Mouse (Mus musculus) kidney, postnatal 0 days (tissue): ENCODE results near the gene Tcp11l2. TPM values are rescaled to one million over a fixed set of nuclear protein-coding genes. Genes with fewer than 3 reads are reported as not detected.

Experiments used
- ATAC-seq: fragments of 200-750 bp; cut with Nextera tagmentation; replicated peaks from 2 replicates; pipeline ENCODE4 v1.8.0; 2017; ENCODE audit warnings: low read depth, moderate number of reproducible peaks, moderate TSS enrichment, moderate library complexity; ENCODE audit not compliant: low FRiP score
- DNase-seq: peaks from one replicate; pipeline ENCODE4 v3.0.0-alpha.2; 2016; ENCODE audit warnings: low spot score
- H3K27ac ChIP-seq: fragments of 300-500 bp; sonication (generic); 2 replicates; pipeline ENCODE4 v1.5.1; 2014; ENCODE audit warnings: mild to moderate bottlenecking
- H3K27me3 ChIP-seq: fragments of 300-500 bp; sonication (generic); 2 replicates; pipeline ENCODE4 v1.6.1; 2014; ENCODE audit warnings: low read length, mixed read lengths; ENCODE audit not compliant: insufficient read depth
- H3K36me3 ChIP-seq: fragments of 300-500 bp; sonication (generic); 2 replicates; pipeline ENCODE4 v1.6.1; 2014; ENCODE audit warnings: low read length, mixed read lengths; ENCODE audit not compliant: insufficient read depth
- H3K4me1 ChIP-seq: fragments of 300-500 bp; sonication (generic); replicated peaks from 2 replicates; pipeline ENCODE4 v1.6.1; 2014; ENCODE audit warnings: antibody characterized with exemption, low read length, mixed read lengths; ENCODE audit not compliant: insufficient read depth
- H3K4me2 ChIP-seq: fragments of 300-500 bp; sonication (generic); 2 replicates; pipeline ENCODE4 v1.6.1; 2014; ENCODE audit warnings: mild to moderate bottlenecking, low read length, moderate library complexity, mixed read lengths
- H3K4me3 ChIP-seq: fragments of 300-500 bp; sonication (generic); replicated peaks from 2 replicates; pipeline ENCODE4 v1.5.1; 2014; ENCODE audit warnings: low read depth, low read length
- H3K9ac ChIP-seq: fragments of 300-500 bp; sonication (generic); 2 replicates; pipeline ENCODE4 v1.6.1; 2014; ENCODE audit warnings: low read depth, low read length
- H3K9me3 ChIP-seq: fragments of 300-500 bp; sonication (generic); replicated peaks from 2 replicates; pipeline ENCODE4 v1.6.1; 2016; ENCODE audit warnings: low read length, inconsistent platforms, mixed read lengths
- CTCF ChIP-seq: IDR thresholded peaks from 2 replicates; pipeline ENCODE4 v1.5.1; 2016; ENCODE audit warnings: antibody characterized with exemption, low read depth, mild to moderate bottlenecking, moderate library complexity
- WGBS: fragments of 180-500 bp; shearing (Covaris S2); extraction: QIAGEN DNeasy Blood & Tissue Kit; methylation state at CpG from one replicate; pipeline ENCODE4 v1.1.7; 2014; 5-methylcytosine and 5-hydroxymethylcytosine counted together
- polyA plus RNA-seq: library from polyadenylated mRNA; unstranded; fragments of >200 nt; fragmentation: Nextera tagmentation; extraction: Ambion mirVana; gene quantifications from 2 replicates; pipeline ENCODE4 v1.2.1, GENCODE M21; 2015

Tcp11l2 gene
- polyA plus RNA-seq, 1 experiment from 2014 or later, result 27.0 TPM

- no peak for ATAC-seq
- Histone ChIP-seq H3K27me3 (no peaks in the 10 kb centered on the region), H3K4me1 (peaks cover 14% of the 10 kb centered on the region; the same call in 1 of the 2 replicates), H3K27ac (no peak overlapping the region), H3K9ac (no peak overlapping the region), H3K4me3 (no peak overlapping the region), H3K9me3 (no peaks in the 10 kb centered on the region), H3K36me3 (no peaks in the 10 kb centered on the region), H3K4me2 (no peak overlapping the region)
- DNase-seq, result no peak
- no peak for TF ChIP-seq CTCF
- 89% methylated on average over 2 of the region's 2 CpGs for WGBS
Measured at GRCm38 (mm10) chr10:84579527-84579926, 3.1 kb downstream of the Tcp11l2 start.

DNA sequence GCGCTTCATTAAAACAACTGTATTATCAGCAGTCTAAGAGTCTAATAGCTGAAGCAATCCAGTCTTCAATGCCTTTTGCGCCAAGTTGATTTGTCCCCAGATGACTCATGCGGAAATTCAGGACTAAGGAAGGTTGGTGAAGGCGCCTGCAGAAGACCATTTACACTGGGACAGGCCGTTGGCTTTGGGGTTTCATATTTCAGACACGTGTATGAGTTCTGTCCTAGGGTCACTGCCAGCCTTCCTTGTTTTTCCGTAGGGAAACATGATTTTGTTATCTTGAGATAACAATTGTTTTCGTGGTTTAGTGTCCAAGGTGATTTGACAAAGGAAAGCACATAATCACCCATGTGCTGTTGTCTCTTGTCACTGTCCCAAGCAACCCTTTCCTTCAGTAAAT lies 4.8 kb downstream of the Tcp11l2 start:
- Histone ChIP-seq H3K4me2 (no peak overlapping the region), H3K9me3 (no peaks in the 10 kb centered on the region), H3K27ac (no peak overlapping the region), H3K27me3 (no peaks in the 10 kb centered on the region), H3K36me3 (no peaks in the 10 kb centered on the region), H3K4me3 (no peak overlapping the region), H3K4me1 (peaks cover 14% of the 10 kb centered on the region; the same call in 1 of the 2 replicates), H3K9ac (no peak overlapping the region)
- no peak for TF ChIP-seq CTCF
- ATAC-seq (no peak), DNase-seq (no peak)
- WGBS, result 46% methylated on average over 8 of the region's 8 CpGs

DNA sequence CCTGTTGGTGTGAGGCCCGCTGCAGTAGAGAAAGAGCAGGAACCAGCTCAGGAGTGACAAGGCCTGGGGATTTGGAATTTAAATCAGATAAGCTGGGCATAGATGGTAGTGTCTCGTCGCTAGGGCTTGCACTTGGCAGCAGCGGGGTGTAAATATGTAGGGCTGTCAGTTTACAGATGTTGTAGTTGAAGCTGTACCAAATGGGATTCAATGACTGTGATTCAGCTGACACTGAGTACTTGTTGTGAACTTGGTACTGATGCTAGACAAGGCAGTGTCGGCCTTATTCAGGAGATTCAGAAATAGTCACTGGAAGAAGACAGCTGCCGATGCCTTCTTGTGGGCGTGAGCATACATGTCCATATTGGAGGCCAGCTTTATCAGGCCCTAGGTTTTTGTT lies 5.8 kb downstream of the Tcp11l2 start:
- no peak for TF ChIP-seq CTCF
- Histone ChIP-seq H3K4me2 (no peak overlapping the region), H3K9ac (no peak overlapping the region), H3K27ac (no peak overlapping the region), H3K36me3 (no peaks in the 10 kb centered on the region), H3K27me3 (no peaks in the 10 kb centered on the region), H3K9me3 (no peaks in the 10 kb centered on the region), H3K4me1 (peaks cover 14% of the 10 kb centered on the region; the same call in 1 of the 2 replicates), H3K4me3 (no peak overlapping the region)
- 77% methylated on average over 7 of the region's 7 CpGs for WGBS
- DNase-seq, result no peak
- ATAC-seq, result no peak

- no peak for TF ChIP-seq CTCF
- DNase-seq (no peak), ATAC-seq (no peak)
- H3K4me3 ChIP-seq, result no peak overlapping the region
- no peak overlapping the region for H3K9ac ChIP-seq
- H3K4me1 ChIP-seq, result 0 out of 2 replicates have a peak, but pooled peaks cover 3% of the 10 kb centered on the region
- no peaks in the 10 kb centered on the region for H3K36me3 ChIP-seq
- H3K27me3 ChIP-seq, result no peaks in the 10 kb centered on the region
- no peak overlapping the region for H3K27ac ChIP-seq
- no peaks in the 10 kb centered on the region for H3K9me3 ChIP-seq
- H3K4me2 ChIP-seq, result no peak overlapping the region
- 62% methylated on average over 11 of the region's 11 CpGs for WGBS
Measured at GRCm38 (mm10) chr10:84584451-84585293, 8.2 kb downstream of the Tcp11l2 start.

DNA sequence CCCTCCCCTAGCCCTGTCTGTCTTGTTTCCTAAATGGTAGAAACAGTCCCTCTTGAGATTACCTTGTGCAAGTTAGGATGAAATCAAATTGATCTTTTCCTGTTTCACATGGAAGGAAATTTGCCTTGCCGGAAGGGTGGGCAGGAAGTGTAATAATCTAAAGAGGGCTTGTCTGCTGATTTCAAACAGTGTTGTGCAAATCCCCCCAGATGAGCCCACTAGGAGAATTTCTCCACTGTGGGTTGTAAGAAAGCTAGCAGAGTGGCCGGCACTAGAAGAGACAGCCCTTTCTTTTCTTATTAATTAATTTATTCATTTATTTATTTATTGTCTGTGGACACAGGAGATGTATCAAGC lies 8.8 kb downstream of the Tcp11l2 start:
- no peak overlapping the region for H3K4me3 ChIP-seq
- DNase-seq (no peak), ATAC-seq (no peak)
- WGBS, result 62% methylated on average over 2 of the region's 2 CpGs
- H3K27ac ChIP-seq, result no peak overlapping the region
- peaks cover 5% of the 10 kb centered on the region; the same call in 1 of the 2 replicates for H3K36me3 ChIP-seq
- no peaks in the 10 kb centered on the region for H3K9me3 ChIP-seq
- H3K4me1 ChIP-seq, result 0 out of 2 replicates have a peak, but pooled peaks cover 3% of the 10 kb centered on the region
- no peak overlapping the region for H3K4me2 ChIP-seq
- H3K27me3 ChIP-seq, result no peaks in the 10 kb centered on the region
- no peak for TF ChIP-seq CTCF
- H3K9ac ChIP-seq, result no peak overlapping the region

- no peak for ATAC-seq
Measured at GRCm38 (mm10) chr10:84590956-84591355, 14.5 kb downstream of the Tcp11l2 start.

More at GRCm38 (mm10) chr10:84590956-84591355, 14.5 kb downstream of the Tcp11l2 start:
- Histone ChIP-seq H3K4me1 (no peaks in the 10 kb centered on the region), H3K27me3 (no peaks in the 10 kb centered on the region), H3K9ac (no peak overlapping the region), H3K4me3 (no peak overlapping the region), H3K4me2 (no peak overlapping the region), H3K9me3 (no peaks in the 10 kb centered on the region), H3K27ac (no peak overlapping the region), H3K36me3 (peaks cover 9% of the 10 kb centered on the region; the same call in 1 of the 2 replicates)
- WGBS, result 84% methylated on average over 14 of the region's 14 CpGs
- no peak for TF ChIP-seq CTCF
- DNase-seq, result no peak
